Mouse (Mus musculus) G1E (cell line): ENCODE measurements around the gene Bola2. TPM values are rescaled to one million over a fixed set of nuclear protein-coding genes. Genes with fewer than 3 reads are reported as not detected.
"Not testable (repeated sequence)": the region's sequence is repeated elsewhere in the genome, so short reads cannot be mapped to it uniquely, and the experiment has no call there.

Experiments used
- ATAC-seq: 2 replicates; pipeline ENCODE4 v1.8.0; 2016; ENCODE audit warnings: mild to moderate bottlenecking; ENCODE audit not compliant: insufficient number of reproducible peaks, poor library complexity, low FRiP score, severe bottlenecking; ENCODE audit errors: extremely low read depth
- DNase-seq: peaks from one replicate; pipeline ENCODE4 v3.0.0; 2012; ENCODE audit warnings: low spot score
- H3K27me3 ChIP-seq: 2 replicates; pipeline ENCODE4 v1.6.1; 2012; ENCODE audit warnings: mild to moderate bottlenecking, low read length, inconsistent platforms; ENCODE audit not compliant: insufficient read depth
- H3K36me3 ChIP-seq: replicated peaks from 2 replicates; pipeline ENCODE3; 2012; ENCODE audit warnings: mild to moderate bottlenecking, inconsistent platforms
- H3K4me1 ChIP-seq: 2 replicates; pipeline ENCODE4 v1.6.1; 2012; ENCODE audit warnings: low read depth, low read length, inconsistent platforms, mixed read lengths; ENCODE audit not compliant: insufficient read depth
- H3K4me3 ChIP-seq: 2 replicates; pipeline ENCODE4 v1.5.1; 2012; ENCODE audit warnings: low read depth, mild to moderate bottlenecking, inconsistent platforms, low read length, moderate library complexity, mixed read lengths
- H3K9me3 ChIP-seq: replicated peaks from 2 replicates; pipeline ENCODE4 v1.6.1; 2012; ENCODE audit warnings: inconsistent platforms
- CTCF ChIP-seq: IDR thresholded peaks from 2 replicates; pipeline ENCODE4 v1.5.1; 2012; ENCODE audit warnings: low read depth, low read length, inconsistent platforms, mixed read lengths
- GATA1 ChIP-seq: IDR thresholded peaks from 2 replicates; pipeline ENCODE4 v1.6.1; 2012; ENCODE audit warnings: borderline replicate concordance, low read length, inconsistent platforms, mixed read lengths
- GATA2 ChIP-seq: IDR thresholded peaks from 2 replicates; pipeline ENCODE4 v1.6.1; 2012; ENCODE audit warnings: low read depth, low read length, inconsistent platforms, borderline replicate concordance
- POLR2AphosphoS5 ChIP-seq: IDR thresholded peaks from 2 replicates; pipeline ENCODE4 v1.6.1; 2012; ENCODE audit warnings: low read depth, low read length, inconsistent platforms; ENCODE audit not compliant: insufficient replicate concordance
- TAL1 ChIP-seq: conservative IDR thresholded peaks from 2 replicates; pipeline ENCODE4 v1.6.1; 2012; ENCODE audit warnings: low read depth, low read length, inconsistent platforms, mixed read lengths
- polyA plus RNA-seq: library from polyadenylated mRNA; stranded (reverse); fragments of >175 nt; gene quantifications from 2 replicates; pipeline ENCODE4 v1.2.3, GENCODE M21; 2012
- total RNA-seq, 2 experiments: library from RNA; stranded (forward) in 1 of 2; stranded (reverse) in 1 of 2; fragments of 200-1000 nt in 1 of 2; fragments of >200 nt in 1 of 2; fragmentation: Nextera tagmentation in 1 of 2; gene quantifications; 2 replicates each; pipeline ENCODE4 v1.2.3; 2014 to 2017

The Bola2 gene
- total and polyA plus RNA-seq, 3 experiments = 93.8 to 303 (median 117) TPM

DNA sequence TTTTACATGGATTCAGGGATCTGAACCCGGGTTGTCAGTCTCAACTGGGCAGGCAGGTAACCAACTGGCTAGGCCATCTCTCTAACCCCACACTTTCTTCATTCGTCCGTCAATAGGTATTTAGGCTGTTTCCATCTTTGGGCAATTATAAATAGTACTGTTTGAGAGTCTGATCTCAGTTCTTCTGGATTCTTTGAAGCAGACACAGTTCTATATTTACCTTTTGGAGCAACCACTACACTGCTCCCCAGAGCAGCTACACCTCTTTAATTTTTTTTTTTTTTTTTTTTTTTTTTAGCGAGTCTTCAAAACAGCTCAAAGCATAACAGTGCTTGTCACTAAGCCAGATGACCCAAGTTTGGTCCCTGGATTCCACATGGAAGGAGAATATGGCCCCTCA is 20.5 kb downstream of the Bola2 start:
- DNase-seq = no peak
- Histone ChIP-seq H3K9me3 (no peaks in the 10 kb centered on the region), H3K4me1 (no peaks in the 10 kb centered on the region), H3K27me3 (peaks cover 27% of the 10 kb centered on the region), H3K36me3 (no peaks in the 10 kb centered on the region), H3K4me3 (no peak overlapping the region)
- no peak for TF ChIP-seq GATA2
- TF ChIP-seq CTCF = no peak
- no peak for TF ChIP-seq GATA1
- TF ChIP-seq POLR2AphosphoS5 = no peak
- TF ChIP-seq TAL1 = no peak
- ATAC-seq = no peak

- no peak overlapping the region for H3K4me3 ChIP-seq
- ATAC-seq (no peak), DNase-seq (no peak)
- peaks cover 4% of the 10 kb centered on the region; the same call in 1 of the 2 replicates for H3K4me1 ChIP-seq
- peaks cover 20% of the 10 kb centered on the region for H3K27me3 ChIP-seq
- no peak for TF ChIP-seq GATA1
- no peak for TF ChIP-seq CTCF
- no peak for TF ChIP-seq TAL1
- no peak for TF ChIP-seq GATA2
- no peak for TF ChIP-seq POLR2AphosphoS5
- H3K36me3 ChIP-seq = no peaks in the 10 kb centered on the region
- H3K9me3 ChIP-seq = no peaks in the 10 kb centered on the region
These were observed 22.4 kb downstream of the Bola2 start for GRCm38 (mm10) chr7:126717566-126717965.

GRCm38 (mm10) chr7:126718787-126719337 is 23.7 kb downstream of the Bola2 start:
- TF ChIP-seq TAL1 (no peak), GATA2 (no peak), GATA1 (no peak), POLR2AphosphoS5 (no peak), CTCF (no peak)
- Histone ChIP-seq H3K4me3 (no peak overlapping the region), H3K36me3 (no peaks in the 10 kb centered on the region), H3K9me3 (no peaks in the 10 kb centered on the region; the same call in 1 of the 2 replicates), H3K4me1 (peaks cover 4% of the 10 kb centered on the region; the same call in 1 of the 2 replicates), H3K27me3 (peaks cover 20% of the 10 kb centered on the region)
- DNase-seq = no peak
- ATAC-seq = no peak

GRCm38 (mm10) chr7:126721635-126722034 is 26.4 kb downstream of the Bola2 start:
- DNase-seq (no peak), ATAC-seq (no peak)
- H3K4me1 ChIP-seq = peaks cover 11% of the 10 kb centered on the region
- H3K36me3 ChIP-seq = no peaks in the 10 kb centered on the region
- TF ChIP-seq GATA1 = no peak
- no peak for TF ChIP-seq POLR2AphosphoS5
- TF ChIP-seq TAL1 = no peak
- no peak for TF ChIP-seq CTCF
- no peak for TF ChIP-seq GATA2
- no peak overlapping the region for H3K4me3 ChIP-seq
- H3K9me3 ChIP-seq = no peaks in the 10 kb centered on the region; the same call in 1 of the 2 replicates
- peaks cover 19% of the 10 kb centered on the region for H3K27me3 ChIP-seq

- peaks cover 11% of the 10 kb centered on the region for H3K4me1 ChIP-seq
- peaks cover 14% of the 10 kb centered on the region for H3K27me3 ChIP-seq
- TF ChIP-seq POLR2AphosphoS5 = no peak
- no peak for TF ChIP-seq CTCF
- TF ChIP-seq GATA2 = no peak
- TF ChIP-seq GATA1 = no peak
- TF ChIP-seq TAL1 = no peak
- ATAC-seq = no peak
- H3K36me3 ChIP-seq = no peaks in the 10 kb centered on the region
- no peak for DNase-seq
- no peak overlapping the region for H3K4me3 ChIP-seq
- no peaks in the 10 kb centered on the region; the same call in 1 of the 2 replicates for H3K9me3 ChIP-seq
These were observed 29.9 kb downstream of the Bola2 start for GRCm38 (mm10) chr7:126725077-126725476.

GRCm38 (mm10) chr7:126725667-126726066 is 30.5 kb downstream of the Bola2 start:
- DNase-seq (no peak), ATAC-seq (no peak)
- Histone ChIP-seq H3K9me3 (no peaks in the 10 kb centered on the region; the same call in 1 of the 2 replicates), H3K36me3 (no peaks in the 10 kb centered on the region), H3K4me1 (peaks cover 11% of the 10 kb centered on the region), H3K4me3 (no peak overlapping the region), H3K27me3 (peaks cover 17% of the 10 kb centered on the region)
- TF ChIP-seq POLR2AphosphoS5 (no peak), GATA2 (no peak), TAL1 (no peak)

GRCm38 (mm10) chr7:126730256-126730789 is 35.1 kb downstream of the Bola2 start:
- ATAC-seq, H3K9me3 ChIP-seq, H3K36me3 ChIP-seq, DNase-seq, H3K4me3 ChIP-seq, H3K4me1 ChIP-seq: not testable (repeated sequence)
- H3K27me3 ChIP-seq = peaks cover 13% of the 10 kb centered on the region
